Mouse (Mus musculus) embryonic stem cell, embryonic (primary cell): ENCODE results near the gene Sdhd.
"Not testable (repeated sequence)": the region's sequence is repeated elsewhere in the genome, so short reads cannot be mapped to it uniquely, and the experiment has no call there.

Source experiments
- CTCF ChIA-PET, 4 experiments: fragments of 300-600 bp in 2 of 4; fragments of 350-600 bp in 2 of 4; sonication (Branson Sonifier 250); formaldehyde crosslinking; loops; one replicate each; lab custom pipeline; 2022; ENCODE audit warnings: inconsistent platforms in 2 of 4; lab: Charles Lee
- POLR2A ChIA-PET, 4 experiments: fragments of 300-600 bp in 2 of 4; fragments of 350-600 bp in 2 of 4; sonication (Branson Sonifier 250); formaldehyde crosslinking; loops; one replicate each; lab custom pipeline; 2022; ENCODE audit warnings: antibody characterized with exemption in 4 of 4, inconsistent platforms in 1 of 4; lab: Charles Lee

Sdhd gene

GRCm38 (mm10) chr9:50603189-50603997, at the start of gene Sdhd, which contains the start of gene Timm8b:
Gene Sdhd, minus strand, starts transcription at chr9:50603812.
Gene Timm8b, plus strand, starts transcription at chr9:50603910.
- POLR2A ChIA-PET, result interaction anchor here (0.5 to 4.0 kb wide), 59 partner anchors 8 to 961 kb away, joined by 3 to 26 read pairs (median 3); partner anchors contain the start of genes Nkapd1 (in 4 of the 4), Pih1d2 (in 4 of the 4), Pts (in 3 of the 4) and Dlat (in 2 of the 4)
- CTCF ChIA-PET, result interaction anchor here in 3 of 4 experiments (0.6 to 1.7 kb wide), 5 partner anchors 11 to 124 kb away, joined by 3 to 11 read pairs (median 4); partner anchors contain the start of gene Pts (in 2 of the 3)

- POLR2A ChIA-PET, result interaction anchor here in 3 of 4 experiments (0.6 to 4.7 kb wide), 5 partner anchors 8 to 46 kb away, joined by 3 to 19 read pairs (median 3); partner anchors contain the start of genes Dlat (in 2 of the 3), Nkapd1 (in 1 of the 3) and Pih1d2 (in 1 of the 3)
- CTCF ChIA-PET, result interaction anchor here in 2 of 4 experiments (0.7 to 0.8 kb wide), 2 partner anchors 54 to 117 kb away, joined by 3 to 4 read pairs; partner anchors contain the start of gene Fdxacb1 (in 1 of the 2)
Measured at GRCm38 (mm10) chr9:50650503-50650902, 46.9 kb upstream of the Sdhd start.

- POLR2A ChIA-PET, result interaction anchor here (0.6 to 4.7 kb wide), 15 partner anchors 12 to 210 kb away, joined by 3 to 19 read pairs (median 3); partner anchors contain the start of genes Sdhd (in 3 of the 4), Timm8b (in 3 of the 4), Dlat (in 2 of the 4) and 2310030G06Rik (in 1 of the 4)
- CTCF ChIA-PET, result interaction anchor here in 2 of 4 experiments (0.5 to 1.3 kb wide), 5 partner anchors 30 to 1428 kb away, joined by 3 to 4 read pairs (median 3); partner anchors contain the start of genes Nkapd1 (in 1 of the 2), Pih1d2 (in 1 of the 2) and Pts (in 1 of the 2)
Measured at GRCm38 (mm10) chr9:50646826-50647370, 43.3 kb upstream of the Sdhd start.

GRCm38 (mm10) chr9:50634270-50634669, 30.7 kb upstream of the Sdhd start:
- ChIA-PET POLR2A (interaction anchor here in 1 of 4 experiments (0.9 to 1.3 kb wide), 3 partner anchors 25 to 31 kb away, joined by 3 to 4 read pairs (median 3); no protein-coding TSS in a partner anchor), CTCF (interaction anchor here in 1 of 4 experiments (1.4 kb wide), 1 partner anchor 182 kb away, joined by 3 read pairs; no protein-coding TSS in a partner anchor)

GRCm38 (mm10) chr9:50633059-50633458, 29.4 kb upstream of the Sdhd start:
- CTCF ChIA-PET, result interaction anchor here in 3 of 4 experiments (0.6 to 1.4 kb wide), 4 partner anchors 65 to 181 kb away, joined by 3 to 5 read pairs (median 4); partner anchors contain the start of gene Pts (in 2 of the 3)
- POLR2A ChIA-PET, result interaction anchor here in 1 of 4 experiments (1.0 to 1.3 kb wide), 4 partner anchors 16 to 29 kb away, joined by 3 to 5 read pairs (median 3); partner anchors contain the start of genes Nkapd1, Pih1d2, Sdhd and Timm8b

- ChIA-PET POLR2A (interaction anchor here in 2 of 4 experiments (0.7 to 1.2 kb wide), 4 partner anchors 15 to 19 kb away, joined by 3 to 5 read pairs (median 4); partner anchors contain the start of genes Nkapd1 (in 2 of the 2) and Pih1d2 (in 2 of the 2)), CTCF (interaction anchor here in 2 of 4 experiments (0.7 to 1.2 kb wide), 3 partner anchors 13 to 104 kb away, joined by 3 to 4 read pairs (median 4); partner anchors contain the start of gene Pts (in 2 of the 2))
Measured at GRCm38 (mm10) chr9:50632016-50632688, 28.5 kb upstream of the Sdhd start.

- POLR2A ChIA-PET, CTCF ChIA-PET: not testable (repeated sequence)
Measured at GRCm38 (mm10) chr9:50630903-50631302, 27.3 kb upstream of the Sdhd start.

GRCm38 (mm10) chr9:50617794-50618330, 14.2 kb upstream of the Sdhd start:
- POLR2A ChIA-PET, result interaction anchor here in 3 of 4 experiments (0.6 to 2.8 kb wide), 20 partner anchors 10 to 1132 kb away, joined by 3 to 26 read pairs (median 4); partner anchors contain the start of genes Sdhd (in 3 of the 3), Timm8b (in 3 of the 3), Dlat (in 1 of the 3) and Ttc12 (in 1 of the 3)
- CTCF ChIA-PET, result no interaction called here

- CTCF ChIA-PET, result interaction anchor here in 2 of 4 experiments (0.5 to 1.0 kb wide), 4 partner anchors 30 to 306 kb away, joined by 3 to 5 read pairs (median 4); partner anchors contain the start of gene Pts (in 1 of the 2)
Measured at GRCm38 (mm10) chr9:50616766-50617603, 13.4 kb upstream of the Sdhd start, which contains the start of the genes Pih1d2 and Nkapd1. Gene Pih1d2, plus strand, starts transcription at chr9:50617321. Gene Nkapd1, minus strand, starts transcription at chr9:50617464.

GRCm38 (mm10) chr9:50616161-50616560, 12.5 kb upstream of the Sdhd start:
- ChIA-PET POLR2A (interaction anchor here in 2 of 4 experiments (0.7 to 2.8 kb wide), 13 partner anchors 8 to 123 kb away, joined by 3 to 26 read pairs (median 5); partner anchors contain the start of genes Dlat (in 2 of the 2), Sdhd (in 2 of the 2), Timm8b (in 2 of the 2) and Dixdc1 (in 1 of the 2)), CTCF (interaction anchor here in 1 of 4 experiments (1.0 kb wide), 1 partner anchor 31 kb away, joined by 3 read pairs; no protein-coding TSS in a partner anchor)

More at GRCm38 (mm10) chr9:50616766-50617603, 13.4 kb upstream of the Sdhd start, which contains the start of the genes Pih1d2 and Nkapd1:
- POLR2A ChIA-PET, result interaction anchor here (0.6 to 2.8 kb wide), 34 partner anchors 9 to 1487 kb away, joined by 3 to 26 read pairs (median 4); partner anchors contain the start of genes Sdhd (in 4 of the 4), Timm8b (in 4 of the 4), Dlat (in 2 of the 4) and Dixdc1 (in 1 of the 4)

GRCm38 (mm10) chr9:50612115-50612514, 8.5 kb upstream of the Sdhd start:
- POLR2A ChIA-PET, result interaction anchor here in 2 of 4 experiments (1.0 to 2.6 kb wide), 3 partner anchors 8 to 10 kb away, joined by 3 to 14 read pairs (median 6); partner anchors contain the start of genes Sdhd (in 2 of the 2) and Timm8b (in 2 of the 2)
- CTCF ChIA-PET, result no interaction called here

- POLR2A ChIA-PET, result interaction anchor here in 3 of 4 experiments (0.7 to 4.0 kb wide), 35 partner anchors 9 to 499 kb away, joined by 3 to 26 read pairs (median 4); partner anchors contain the start of genes Nkapd1 (in 3 of the 3), Pih1d2 (in 3 of the 3), Pts (in 3 of the 3) and Dlat (in 2 of the 3)
- CTCF ChIA-PET, result interaction anchor here in 2 of 4 experiments (0.6 to 1.7 kb wide), 4 partner anchors 11 to 123 kb away, joined by 3 to 11 read pairs (median 6); partner anchors contain the start of gene Pts (in 1 of the 2)
Measured at GRCm38 (mm10) chr9:50604338-50604737, 726 bp upstream of the Sdhd start.

- ChIA-PET CTCF (interaction anchor here (0.6 to 1.7 kb wide), 7 partner anchors 11 to 123 kb away, joined by 3 to 11 read pairs (median 4); partner anchors contain the start of gene Pts (in 2 of the 4)), POLR2A (interaction anchor here (0.5 to 4.0 kb wide), 53 partner anchors 8 to 961 kb away, joined by 3 to 26 read pairs (median 3); partner anchors contain the start of genes Nkapd1 (in 4 of the 4), Pih1d2 (in 4 of the 4), Pts (in 3 of the 4) and Dlat (in 2 of the 4))
Measured at GRCm38 (mm10) chr9:50603998-50604324, 349 bp upstream of the Sdhd start.

GRCm38 (mm10) chr9:50602055-50602845, 1.4 kb downstream of the Sdhd start:
- CTCF ChIA-PET, result interaction anchor here in 2 of 4 experiments (1.1 to 1.2 kb wide), 2 partner anchors 23 to 74 kb away, joined by 3 read pairs; partner anchors contain the start of gene Pts (in 1 of the 2)
- POLR2A ChIA-PET, result interaction anchor here in 3 of 4 experiments (0.8 to 4.0 kb wide), 21 partner anchors 8 to 166 kb away, joined by 3 to 20 read pairs (median 4); partner anchors contain the start of genes Pts (in 3 of the 3), Nkapd1 (in 2 of the 3), Pih1d2 (in 2 of the 3) and Bco2 (in 1 of the 3)
